Mouse (Mus musculus): ENCODE measurements at regions not wholly inside any gene's neighbourhood (a gene's known extent, or its start where the extent isn't known, plus 50 kb on each side); places are given as distances from the start of the nearest gene placed in this dataset.
A peak's percentile ranks its signal among the peaks of the same experiment; 100 is the strongest.

DNA sequence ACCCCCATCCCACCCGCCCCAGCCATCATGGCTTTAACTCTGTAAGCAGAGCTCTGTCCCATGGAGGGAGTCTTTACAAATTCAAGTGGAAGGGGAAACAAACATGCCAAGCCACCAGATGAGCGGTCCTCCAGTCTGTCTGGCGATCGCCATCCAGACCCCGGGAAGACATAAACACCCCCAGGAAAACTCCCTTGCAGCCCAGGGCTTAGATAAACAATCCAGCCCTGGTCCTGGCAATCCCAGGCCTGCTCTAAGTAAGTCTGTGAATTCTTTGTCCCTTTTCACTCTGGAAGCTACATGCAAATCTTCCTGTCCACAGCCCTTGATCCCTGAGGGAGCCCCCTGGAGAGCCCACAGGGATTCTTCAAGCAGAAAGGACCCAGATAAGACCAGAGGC lies 129.2 kb upstream of the Sox11 start:
- no peak for DNase-seq

DNA sequence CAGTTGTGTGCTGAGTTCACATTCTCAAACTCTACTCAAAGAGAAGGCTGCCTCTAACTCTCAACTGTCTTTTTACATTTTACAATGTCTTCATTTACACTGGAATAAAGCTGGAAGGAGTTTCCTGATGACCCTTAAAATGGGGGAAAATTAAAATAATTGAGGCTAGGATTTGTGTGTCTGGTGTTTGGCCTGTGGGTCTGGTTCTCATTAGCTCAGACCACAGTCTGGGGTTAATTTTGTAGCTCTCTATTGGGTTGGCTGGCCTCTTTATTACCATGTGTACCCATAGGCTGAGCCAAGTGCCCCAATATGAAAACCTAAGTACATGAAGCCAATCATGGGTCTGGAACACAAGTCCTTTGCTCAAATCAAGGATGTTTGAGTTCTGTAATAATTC lies 128.0 kb upstream of the Sox11 start:
- DNase-seq: no peak

DNA sequence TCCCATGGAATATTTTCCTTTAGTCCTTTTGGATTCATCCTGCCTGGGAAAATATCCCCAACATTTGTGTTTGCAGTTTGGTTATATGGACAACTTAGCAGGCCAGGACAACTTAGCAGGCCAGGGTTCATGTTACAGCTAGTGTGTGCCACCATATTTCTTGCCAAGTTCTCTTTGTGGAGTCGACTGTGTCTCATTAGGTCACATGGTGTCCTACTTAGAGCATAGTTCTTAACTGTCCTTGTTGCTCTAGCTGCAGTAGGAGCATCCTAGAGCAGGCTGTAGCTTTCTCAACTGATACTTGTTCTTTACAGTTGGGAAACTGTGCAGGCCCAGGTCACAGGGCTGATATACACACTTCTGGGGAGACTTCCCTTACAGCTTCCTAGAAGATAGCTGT lies 126.4 kb upstream of the Sox11 start:
- DNase-seq: no peak

DNA sequence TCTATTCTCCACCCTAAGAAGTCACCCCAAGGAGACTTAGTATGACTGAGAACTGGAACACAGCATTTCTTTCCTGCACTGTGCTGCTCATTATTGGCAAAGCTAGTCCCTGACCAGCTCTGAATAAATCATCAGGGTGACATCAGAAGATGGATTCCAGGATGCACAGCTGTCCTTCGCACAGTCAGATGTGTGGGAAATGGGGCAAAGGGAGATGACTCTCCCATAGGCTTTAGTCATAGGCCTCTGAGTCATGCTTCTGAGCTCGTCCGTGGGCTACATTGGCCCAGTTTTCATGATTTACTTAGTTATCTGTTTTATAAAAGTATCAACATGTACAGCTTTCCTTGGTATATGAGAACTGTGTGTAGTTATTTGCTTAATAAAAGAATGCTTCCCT lies 125.8 kb upstream of the Sox11 start:
- no peak for DNase-seq

DNA sequence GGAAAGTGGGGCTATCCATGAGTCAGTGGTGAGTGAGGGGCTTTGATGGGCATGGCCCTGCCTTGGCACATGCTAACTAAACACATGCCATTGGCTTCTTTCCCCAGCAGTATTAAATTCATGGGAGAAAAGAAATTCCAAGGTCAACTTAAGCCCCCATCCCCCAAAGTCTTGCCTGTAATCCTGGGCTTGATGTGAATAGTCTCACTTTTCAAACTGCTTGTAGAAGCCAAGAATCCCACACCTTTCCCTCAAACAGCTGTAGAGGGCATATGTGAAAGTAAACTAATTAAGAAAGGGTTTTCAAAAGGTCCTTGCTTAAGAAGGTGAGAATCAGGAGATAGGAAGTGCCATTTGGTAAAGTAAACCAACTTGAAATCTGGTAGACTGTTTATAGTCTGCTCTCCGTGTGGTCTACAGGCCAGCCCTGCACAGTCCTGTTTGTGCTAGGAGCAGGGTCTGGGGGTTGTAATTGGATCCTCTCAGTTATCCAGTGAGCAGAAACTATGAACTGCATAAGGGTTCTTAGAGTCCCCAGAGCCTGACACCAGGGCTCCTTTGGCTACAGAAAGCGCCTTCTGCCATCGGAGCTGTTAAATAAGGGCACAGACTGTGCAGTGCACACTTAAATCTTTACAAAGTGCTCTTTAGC lies 123.3 kb upstream of the Sox11 start:
- no peak for DNase-seq

DNA sequence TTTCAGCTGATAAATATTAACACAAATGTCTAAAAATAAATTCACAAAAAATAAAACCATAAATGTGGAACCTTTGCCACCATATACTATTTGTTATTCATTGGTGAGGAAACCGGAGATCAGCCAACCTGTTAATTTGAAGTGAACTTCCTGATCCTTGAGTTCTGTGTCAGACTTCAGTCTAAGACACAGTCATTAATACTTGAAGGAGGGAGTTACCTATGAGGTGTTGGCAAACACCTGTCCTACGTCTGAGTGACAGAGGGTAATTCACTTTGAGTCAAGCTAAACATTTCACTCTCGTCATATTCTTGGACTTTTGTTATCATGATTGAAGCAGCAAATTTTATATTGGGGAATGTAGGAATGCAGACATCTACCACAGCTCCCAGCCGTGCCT lies 116.3 kb upstream of the Sox11 start:
- no peak for DNase-seq

DNA sequence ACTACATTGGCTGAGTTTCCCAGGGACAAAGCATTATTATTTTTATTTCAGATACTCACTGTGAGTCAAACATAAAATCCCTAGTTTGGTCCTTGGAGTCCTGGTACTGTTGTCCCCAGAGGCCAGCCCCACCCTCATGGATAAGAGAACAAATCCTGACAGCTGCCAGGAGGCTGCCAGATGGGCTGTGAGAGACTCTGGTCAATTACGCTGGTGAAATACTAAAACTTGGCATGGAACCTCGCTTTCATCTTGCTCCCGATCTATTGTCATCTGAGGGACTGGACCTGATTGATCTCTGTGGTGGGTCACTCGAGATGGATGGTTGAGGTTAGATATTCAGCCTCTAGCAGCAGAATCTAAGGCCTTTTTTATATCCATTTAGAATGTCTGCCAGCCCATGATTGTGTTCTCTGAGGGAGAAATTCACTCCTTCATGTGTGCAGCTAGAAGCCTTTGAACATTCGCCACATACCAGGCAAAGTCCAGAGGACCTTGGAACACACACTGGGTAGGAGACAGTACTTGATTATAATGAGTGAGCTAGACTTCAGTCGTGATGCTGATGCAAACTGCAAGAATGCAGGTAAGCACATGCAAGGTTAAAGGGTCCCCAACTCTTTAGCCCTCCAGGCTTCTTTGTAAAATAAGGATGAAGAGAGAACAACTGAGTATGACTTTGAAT lies 95.4 kb upstream of the Sox11 start:
- peak; percentile 29 to 43 for DNase-seq

DNA sequence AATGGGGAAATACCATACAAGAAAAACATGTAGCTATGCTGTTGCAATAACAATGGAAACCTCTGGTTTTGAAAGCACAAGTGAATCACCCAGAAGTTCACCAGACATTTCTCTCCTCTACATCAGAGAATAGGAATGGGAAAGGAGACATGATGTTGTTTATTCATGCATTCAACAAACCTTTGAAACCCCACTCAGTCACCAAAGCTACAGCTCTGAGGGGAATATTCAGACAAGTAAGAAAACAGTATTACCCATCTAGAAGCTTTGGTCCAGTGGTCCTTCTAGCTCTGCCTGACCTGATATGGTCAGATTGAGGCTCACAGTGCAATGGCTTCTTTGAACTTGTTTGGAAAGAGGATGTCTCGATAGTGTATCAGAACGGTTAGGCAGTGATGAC lies 89.0 kb upstream of the Sox11 start:
- no peak for DNase-seq

DNA sequence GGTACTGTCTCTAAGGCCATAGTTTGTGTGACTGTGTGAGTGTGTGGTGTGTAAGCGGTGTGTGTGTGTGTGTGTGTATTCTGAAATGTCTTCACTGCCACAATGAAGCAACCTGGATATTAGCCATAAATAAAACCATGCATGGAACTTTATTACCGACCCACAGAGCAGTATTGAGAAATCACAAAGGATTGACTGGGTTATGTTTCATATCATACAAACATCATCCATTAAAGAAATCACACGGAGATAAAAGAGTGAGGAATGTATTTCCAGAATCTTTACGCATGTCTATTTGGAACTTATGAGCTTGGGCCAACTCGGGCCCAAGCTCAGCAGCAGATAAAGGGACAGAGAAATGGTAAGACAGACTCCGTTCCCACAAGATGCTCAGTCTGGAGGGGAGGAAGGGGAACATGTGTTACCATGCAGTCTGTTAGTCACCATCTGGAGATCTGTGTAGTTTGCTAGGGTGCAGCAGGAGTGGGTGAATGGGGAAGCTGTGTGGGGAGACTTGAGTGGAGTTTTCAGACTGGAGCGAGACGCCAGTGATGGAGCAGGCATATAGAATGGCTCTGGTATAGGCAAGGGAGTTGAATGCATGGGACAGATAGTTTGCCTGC lies 75.1 kb upstream of the Sox11 start:
- DNase-seq: no peak

DNA sequence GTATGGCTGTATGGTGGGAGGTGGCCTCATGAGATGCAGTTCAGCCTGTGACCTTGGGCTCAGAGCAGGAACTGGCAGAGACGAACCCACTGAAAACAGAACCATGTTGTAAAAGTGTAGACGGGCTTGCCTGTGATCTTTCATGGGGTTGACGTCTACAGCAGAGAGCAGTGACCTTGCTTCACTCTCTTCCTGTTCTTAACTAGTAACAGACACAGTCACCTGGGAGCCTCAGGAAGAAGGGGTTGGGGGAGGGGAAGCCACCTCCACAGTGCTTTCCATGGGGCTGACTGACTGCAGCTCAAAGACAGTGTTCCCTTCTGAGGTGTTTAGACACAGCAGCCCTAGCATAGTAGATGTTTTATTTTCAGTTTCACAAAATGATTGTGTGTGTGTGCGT lies 68.2 kb upstream of the Sox11 start:
- no peak for DNase-seq

DNA sequence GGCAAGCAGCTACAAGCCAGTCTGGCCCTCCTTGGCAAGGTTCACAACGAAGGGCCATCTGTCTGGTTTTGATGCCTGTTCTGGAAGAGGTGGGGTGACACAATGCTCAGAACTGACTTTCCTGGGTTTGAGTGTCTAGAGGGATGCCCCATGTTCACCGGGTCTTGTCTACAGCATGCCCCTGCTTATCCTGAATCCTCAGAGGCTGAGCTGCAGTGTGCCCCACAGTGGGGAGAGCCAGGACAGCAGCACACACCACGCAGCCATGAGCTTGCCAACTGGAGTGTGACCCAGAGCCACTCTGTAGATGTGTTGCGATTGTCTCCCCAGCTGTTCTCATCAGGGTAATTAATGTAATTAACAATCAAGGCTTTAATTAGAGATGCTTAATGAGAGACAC lies 66.1 kb upstream of the Sox11 start:
- DNase-seq: no peak

DNA sequence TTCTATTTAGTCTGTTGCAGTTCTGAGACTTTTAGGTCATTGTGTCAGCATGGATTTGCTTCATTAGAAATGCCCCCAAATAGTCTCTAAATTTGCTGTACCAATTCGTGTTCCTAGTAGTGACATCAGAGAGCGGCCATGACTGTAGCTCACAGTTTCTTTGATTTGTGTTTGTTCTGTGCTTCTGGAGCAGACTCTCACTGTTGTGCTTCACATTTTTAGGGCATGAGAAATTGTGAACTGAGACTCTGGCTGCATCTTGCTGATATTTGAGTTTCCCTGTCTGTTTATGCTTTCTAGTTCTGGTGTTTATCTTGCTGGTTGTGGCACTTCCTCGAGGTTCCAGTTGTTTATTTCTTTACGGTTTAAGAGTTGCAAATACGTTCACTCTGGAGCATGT lies 57.0 kb upstream of the Sox11 start:
- no peak for DNase-seq
